Mouse (Mus musculus): ENCODE data around the gene Egfl7.

Gene Egfl7

DNA sequence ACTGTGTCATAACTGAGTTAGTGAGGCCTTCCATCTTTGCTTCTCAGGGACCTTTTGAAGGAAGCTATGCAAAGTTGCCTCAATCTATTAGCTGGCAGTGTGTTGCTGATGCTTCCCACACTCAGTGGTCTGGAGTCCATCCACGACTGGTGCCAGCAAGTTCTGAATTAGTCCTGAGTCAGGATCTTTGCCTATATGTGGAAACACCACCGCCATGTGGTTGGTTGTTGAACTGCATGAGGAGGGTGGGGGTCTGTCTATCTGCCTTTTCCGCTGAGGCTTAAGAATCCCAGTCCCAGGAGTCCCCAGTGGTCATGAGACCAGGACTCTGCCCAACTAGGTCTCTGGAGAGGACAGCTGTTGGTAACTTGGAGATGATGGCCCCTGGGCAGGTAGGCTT is 9.8 kb upstream of the Egfl7 start:
- DNase-seq (ENCODE audit: low spot score) = peak; percentile 62

DNA sequence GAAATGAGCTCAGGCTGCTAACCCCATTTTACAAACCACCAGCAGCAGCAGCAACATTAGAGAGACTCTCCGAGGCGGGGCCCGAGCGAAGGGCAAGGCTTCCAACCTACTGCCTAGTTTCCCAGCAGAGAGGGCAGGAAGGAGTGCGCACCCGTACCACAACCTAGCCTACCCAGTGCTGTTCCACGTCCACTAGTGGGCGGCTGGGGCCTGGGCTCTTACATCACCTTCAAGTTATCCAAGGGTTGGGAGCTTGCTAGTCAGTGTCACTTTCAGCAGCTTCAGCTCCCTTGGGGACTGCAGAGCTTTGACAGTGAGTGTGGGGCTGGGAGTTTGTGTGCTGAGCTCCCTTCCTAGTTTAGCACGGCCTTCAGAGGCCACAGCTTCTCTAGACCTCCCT is 8.4 kb upstream of the Egfl7 start:
- no peak for DNase-seq (ENCODE audit: low spot score)

DNA sequence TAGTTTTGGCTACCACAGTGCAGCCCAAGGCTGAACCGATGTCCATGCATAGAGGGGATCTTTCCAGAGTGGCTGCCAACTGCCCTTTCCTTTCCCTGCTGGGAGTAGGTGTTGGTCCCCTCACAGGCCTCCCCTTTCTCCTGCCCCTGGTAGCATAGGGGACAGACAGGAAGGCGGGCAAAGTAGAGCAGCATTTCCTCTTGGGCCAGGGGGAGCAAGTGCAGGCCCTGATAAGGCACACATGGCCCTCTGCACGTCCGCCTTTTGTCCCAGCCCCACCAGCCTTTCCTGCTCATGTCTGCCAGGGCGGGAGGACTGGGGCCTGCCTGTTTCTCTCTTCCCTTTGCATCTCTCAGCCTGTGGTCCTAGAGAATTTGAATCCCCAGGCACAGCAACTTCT is 8.0 kb upstream of the Egfl7 start:
- DNase-seq (ENCODE audit: low spot score) = no peak

DNA sequence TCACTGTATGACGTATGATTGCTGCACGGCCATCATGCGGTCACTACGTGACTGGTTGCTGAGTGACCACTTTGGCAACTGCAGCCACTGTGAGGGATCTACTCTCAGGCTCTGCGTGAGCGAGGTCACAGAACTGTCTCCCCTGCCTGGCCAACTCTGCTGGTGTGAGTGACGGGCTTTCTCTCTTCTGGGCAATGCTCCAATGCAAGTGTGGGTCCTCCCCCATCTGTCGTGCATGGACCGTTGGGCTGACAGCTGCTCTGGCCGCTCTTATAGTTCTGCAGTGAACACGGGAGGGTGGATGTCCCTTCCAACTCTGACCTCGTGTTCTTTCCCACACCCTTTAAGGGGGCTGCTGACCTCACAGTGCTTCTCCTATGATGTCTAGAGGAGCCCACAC is 6.4 kb upstream of the Egfl7 start:
- no peak for DNase-seq (ENCODE audit: low spot score)

DNA sequence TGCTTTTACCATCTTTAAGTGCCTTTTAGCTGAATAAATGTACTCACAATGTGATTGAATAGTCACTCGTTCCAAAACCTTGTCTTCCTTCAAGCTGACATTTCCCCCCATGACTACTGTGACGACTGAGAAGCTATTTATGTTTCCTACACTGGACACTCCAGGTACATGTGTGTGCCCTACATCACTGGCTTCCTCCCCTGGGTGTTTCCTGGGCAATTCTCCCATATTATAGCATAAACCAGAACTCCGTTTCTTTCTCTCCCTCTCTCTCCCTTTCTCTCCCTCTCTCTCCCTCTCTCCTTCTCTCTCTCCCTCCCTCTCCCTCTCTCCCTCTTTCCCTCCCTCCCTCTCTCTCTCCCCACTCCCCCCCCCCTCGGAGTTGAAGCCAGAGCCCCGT is 6.0 kb upstream of the Egfl7 start:
- no peak for DNase-seq (ENCODE audit: low spot score)

DNA sequence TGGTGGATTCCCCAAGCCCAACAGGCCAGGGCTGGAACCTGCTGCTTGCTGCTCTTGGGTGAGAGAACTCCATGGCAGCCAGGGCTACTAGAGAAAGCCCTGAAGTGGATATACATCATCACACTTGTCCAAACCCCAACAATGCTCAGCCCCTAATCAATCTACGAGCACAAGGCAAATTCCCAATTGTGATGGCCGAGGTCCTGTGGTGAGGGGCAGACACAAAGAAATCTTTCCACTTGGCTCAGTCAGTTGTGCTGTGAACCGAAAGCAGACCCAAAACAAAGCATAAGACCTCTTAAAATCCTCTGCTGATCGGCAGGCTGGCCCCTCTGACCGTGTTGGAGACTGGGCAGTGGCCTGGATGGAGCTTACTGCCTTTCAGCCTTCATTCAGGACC is 5.0 kb upstream of the Egfl7 start:
- no peak for DNase-seq (ENCODE audit: low spot score)

DNA sequence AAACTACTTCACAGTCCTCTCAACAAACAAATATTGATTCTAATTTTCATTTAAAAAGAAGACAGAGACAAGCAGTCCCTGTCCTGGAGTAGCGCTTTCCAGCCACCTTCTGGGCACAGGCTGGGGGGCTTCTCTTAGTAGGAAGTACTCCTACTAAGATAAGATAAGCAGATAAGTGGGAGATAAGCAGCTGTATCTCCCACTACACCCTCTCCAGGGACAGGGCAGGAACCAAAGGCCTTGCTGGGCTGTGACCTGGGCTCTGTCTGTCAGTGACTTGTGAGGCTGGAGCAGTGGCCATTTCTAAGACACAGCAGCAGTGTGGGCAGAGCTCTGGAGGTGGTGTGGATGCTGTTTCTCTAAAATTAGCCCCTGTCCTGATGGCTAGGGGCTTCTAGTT is 4.4 kb upstream of the Egfl7 start:
- DNase-seq (ENCODE audit: low spot score) = no peak

DNA sequence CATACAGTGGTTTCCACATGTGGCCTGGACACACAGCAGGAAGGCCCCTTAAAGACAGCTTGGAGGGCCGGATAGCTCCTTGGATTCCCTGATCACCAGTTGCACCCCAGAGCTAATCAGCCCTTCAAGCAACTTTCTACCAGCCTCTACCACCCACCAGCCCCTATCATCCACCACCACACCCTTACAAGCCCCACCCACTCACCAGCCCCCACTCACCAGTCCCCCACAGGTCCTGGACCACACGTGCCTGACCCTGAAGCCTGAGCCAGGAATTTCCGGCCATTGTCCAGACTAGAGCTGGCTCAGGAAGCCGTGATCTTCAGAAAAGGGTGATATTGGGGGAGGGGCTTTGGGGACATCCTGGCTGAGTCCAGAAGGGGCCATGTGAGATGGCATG is 3.9 kb upstream of the Egfl7 start:
- DNase-seq (ENCODE audit: low spot score) = no peak

DNA sequence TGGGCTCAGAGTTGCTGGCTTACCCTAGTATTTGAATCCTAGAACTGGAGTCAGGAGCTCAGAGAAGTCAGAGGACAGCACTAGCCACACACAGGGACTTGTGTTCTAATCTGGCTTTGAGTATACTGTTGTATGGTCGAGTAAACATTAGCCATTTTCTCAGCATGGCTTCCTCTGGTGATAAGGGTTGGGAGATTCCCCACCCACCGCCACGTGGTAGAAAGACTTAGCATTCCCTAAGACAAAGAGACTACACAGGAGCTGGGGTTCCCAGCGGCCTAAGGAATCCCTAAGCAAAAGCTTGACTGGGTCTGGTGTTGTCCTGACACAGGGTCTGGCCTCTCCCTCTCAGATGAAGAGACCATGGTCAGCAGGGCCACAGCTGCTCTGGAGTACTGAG is 3.4 kb upstream of the Egfl7 start:
- no peak for DNase-seq (ENCODE audit: low spot score)

DNA sequence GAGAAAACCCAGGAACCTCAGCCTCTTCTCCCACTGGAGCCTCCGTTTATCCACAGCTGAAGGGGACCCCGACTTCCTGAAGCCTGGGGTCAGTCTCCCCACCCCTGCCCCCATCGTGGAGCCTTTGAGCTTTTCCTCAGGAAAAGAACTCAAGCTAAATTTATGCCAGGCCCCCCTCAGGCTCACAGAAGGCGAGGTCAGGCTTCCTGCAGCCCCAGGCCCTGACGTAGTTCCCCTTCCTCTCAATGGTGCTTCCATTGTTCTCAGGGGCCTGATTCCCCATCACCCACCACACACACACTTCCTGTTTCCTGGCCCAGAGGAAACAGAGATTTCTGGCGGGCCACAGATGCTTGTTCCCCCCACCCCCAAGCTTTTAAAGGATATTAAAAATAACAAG is 1.4 kb upstream of the Egfl7 start:
- DNase-seq (ENCODE audit: low spot score) = no peak

DNA sequence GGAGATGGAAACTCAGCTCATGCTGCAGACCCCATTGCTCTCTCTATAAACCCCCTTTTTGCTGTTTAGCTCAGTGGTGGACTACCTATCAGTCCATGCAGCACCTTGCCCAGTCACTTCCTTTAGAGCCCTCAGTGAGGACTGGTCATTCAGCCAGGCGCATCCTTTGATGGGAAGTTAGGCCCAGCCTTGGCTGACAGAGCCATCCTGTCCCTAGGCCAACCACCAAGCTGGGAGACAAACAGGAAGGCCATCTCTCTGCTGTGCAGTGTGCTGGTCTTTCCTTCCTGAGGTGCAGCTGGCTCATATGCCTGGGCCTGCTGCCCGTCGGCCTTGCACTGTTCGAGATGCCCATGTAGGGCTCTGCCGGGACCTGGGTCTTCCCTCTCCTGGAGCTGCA is 937 bp downstream of the Egfl7 start:
- DNase-seq (ENCODE audit: low spot score) = no peak

DNA sequence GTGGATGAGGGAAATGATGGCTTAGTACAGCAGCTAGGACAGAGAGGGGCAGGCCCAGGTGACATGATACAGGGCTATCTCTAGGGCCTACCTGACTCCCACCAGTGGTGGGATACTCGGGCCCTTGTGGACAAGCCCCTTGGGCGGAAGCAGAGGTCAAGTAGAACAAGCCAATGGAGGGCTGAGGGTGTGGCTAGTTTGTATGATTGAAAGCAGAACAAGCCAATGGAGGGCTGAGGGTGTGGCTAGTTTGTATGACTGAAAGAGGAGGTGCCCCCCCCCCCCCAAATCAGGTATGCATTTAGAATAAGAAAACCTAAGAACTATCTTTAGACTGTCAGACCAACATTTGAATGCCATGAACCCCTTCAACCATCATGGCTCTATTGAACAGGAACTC is 2.4 kb downstream of the Egfl7 start:
- no peak for DNase-seq (ENCODE audit: low spot score)

DNA sequence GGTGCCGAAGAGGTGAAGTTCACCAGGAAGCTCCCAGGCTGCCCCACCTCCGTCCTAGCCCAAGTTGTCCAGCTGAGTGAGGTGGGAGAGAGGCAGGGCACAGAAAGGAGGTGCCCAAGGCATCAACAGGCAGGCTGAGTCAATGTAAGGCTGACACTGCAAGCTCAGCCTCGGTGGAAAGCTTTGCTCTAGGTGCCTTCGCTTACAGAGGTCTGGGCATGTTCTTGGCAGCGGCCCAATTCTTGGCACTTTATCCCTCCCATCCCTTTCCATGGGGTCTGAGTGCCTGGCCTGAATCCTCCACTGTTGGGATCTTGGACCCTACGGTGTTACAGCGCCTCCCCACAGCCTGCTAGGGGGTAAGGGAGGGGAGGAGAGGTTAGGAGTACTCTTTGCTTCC is 2.9 kb downstream of the Egfl7 start:
- DNase-seq (ENCODE audit: low spot score) = no peak

DNA sequence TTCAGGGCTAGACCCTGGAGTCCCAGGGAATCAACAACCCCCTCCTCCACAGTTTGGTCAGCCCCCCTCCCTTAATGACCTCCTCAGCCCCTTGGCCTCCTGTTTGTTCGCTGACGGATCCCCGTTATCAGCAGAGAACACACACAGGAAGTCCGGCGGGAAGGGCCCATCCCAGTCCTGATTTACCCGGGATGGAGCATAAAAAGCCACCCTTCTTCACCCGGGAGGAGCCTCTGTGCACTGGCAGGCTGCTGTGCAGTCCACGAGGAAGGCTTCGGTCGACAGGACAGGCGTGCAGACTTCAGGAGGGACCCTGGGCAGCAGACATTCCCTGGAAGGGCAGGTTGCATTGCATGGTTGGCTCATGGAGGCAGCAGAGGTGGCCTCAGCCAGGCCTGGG is 3.8 kb downstream of the Egfl7 start:
- no peak for DNase-seq (ENCODE audit: low spot score)

DNA sequence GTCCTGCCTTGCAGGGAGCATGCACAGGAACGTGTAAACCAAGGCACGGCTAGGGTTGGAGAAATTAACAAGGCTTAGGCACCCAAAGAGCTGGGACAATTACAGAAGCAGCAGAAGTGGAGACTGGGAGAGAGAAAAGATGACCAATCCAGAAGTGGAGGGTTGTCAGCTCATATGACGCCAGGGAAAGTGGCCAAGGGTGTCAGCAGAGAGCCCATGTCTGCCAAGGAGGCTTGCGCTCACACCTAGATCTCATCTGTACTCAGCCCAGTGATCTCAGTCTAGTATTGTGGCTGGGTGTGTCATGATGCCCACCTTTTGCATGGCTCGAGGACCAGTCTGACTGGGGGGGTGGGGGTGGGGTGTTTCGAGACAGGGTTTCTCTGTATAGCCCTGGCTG is 5.9 kb downstream of the Egfl7 start:
- DNase-seq (ENCODE audit: low spot score) = peak; percentile 57

DNA sequence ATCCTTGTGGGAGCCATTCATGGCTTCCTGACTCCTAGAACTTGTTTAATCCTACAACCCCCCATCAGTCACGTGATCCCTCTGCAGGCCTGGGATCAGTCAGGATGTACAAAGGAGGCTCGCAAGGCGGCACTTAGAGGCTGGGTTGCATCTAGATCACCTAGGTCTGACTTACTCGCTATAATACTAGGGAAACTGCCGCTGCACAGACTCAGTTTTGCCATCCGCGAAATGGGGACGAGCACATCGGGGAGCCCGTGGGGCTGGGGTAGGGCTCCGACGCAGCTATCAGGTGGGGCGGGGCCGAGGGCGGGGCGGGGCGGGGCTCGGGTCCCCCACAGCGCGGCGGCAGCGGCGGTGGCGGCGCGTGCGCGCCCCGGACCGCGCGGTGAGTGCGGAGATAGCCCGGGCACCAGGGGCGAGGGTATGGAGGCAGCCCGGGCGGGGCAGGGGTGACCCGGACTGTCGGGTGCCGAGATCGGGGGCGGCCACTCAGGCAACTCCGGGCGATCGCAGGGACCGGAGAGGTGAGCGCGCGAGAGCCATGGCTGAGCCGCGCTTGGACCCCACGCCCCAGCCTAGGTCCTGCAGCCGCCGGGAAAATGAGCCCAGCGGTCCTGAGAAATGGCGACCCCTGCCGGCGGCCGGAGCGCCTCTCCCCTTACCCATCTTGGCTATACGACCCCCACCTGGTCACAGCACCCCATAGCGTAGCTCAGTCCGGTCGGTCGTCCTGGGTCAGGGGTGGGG is 6.7 kb downstream of the Egfl7 start, which contains the start of gene Gm20532:
Gene Gm20532 (plus strand): TSS at position 346 of the 750 bp plus-strand sequence.
- DNase-seq (ENCODE audit: low spot score) = no peak

DNA sequence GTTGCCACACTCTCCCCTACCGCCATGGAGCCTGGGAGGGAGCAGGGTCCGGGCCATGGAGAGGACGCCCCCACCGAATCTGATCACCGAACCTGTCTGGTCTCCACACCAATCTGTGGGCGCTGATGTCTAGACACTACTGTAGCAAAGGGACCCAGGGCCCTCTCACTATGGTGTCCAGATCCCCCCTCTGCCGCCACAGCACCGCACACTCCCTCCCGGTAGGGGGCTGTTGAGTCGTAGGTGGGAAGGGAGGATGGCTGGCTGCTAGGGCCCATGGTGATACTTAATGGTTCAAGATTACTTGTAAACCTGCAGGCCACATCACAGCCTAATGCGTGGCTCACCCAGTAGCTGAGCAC is 7.2 kb downstream of the Egfl7 start:
- DNase-seq (ENCODE audit: low spot score) = no peak

DNA sequence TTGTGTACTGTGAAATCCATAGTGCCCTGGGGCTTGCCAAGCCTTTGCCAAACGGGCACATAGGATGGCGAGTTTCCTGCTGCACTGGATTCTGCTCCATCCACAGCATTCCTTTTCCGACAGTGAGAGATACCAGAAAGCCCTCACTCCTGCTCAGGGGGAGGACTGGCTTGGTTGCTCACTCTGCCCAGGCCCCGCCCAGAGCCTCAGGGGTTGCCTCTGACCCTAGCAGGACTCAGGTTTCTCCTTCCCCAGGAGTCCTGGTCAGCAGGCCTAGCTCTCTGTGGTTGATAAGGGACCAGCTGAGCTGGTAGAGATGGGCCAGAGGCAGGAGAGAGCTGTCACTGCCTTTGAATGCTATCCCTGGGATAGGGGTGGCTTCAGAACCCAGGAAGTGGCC is 8.8 kb downstream of the Egfl7 start:
- DNase-seq (ENCODE audit: low spot score) = peak; percentile 41

DNA sequence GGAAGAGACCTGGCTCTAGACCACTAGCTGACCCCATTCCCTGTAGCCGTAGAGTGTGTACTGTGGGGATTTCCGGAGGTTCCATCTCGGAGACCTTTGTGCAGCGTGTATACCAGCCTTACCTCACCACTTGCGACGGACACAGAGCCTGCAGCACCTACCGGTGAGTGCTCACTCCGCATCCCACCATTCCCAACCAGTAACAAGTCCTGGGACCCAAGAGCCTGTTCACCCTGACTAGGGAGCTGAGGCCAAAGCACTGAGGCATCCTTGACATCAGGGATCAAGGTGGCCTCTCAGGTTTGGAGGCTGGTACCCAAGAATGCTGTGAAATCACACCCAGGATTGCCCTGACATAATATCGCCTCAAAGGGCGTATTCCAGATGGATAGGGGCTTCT is 9.5 kb downstream of the Egfl7 start:
- DNase-seq (ENCODE audit: low spot score) = peak; percentile 21

DNA sequence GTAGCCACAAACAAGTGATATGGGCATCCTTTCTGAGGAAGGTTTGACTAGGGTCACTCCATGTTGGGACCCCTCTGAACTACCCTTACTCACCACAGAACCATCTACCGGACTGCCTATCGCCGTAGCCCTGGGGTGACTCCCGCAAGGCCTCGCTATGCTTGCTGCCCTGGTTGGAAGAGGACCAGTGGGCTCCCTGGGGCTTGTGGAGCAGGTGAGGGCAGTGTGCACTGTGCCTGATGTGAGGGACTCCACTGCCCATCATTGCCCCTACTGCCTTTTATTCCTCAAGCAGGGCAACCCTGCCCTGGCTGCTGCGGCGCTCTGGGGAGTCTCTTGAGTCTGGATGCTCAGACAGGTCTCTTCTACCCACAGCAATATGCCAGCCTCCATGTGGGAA is 10.5 kb downstream of the Egfl7 start:
- DNase-seq (ENCODE audit: low spot score) = no peak

DNA sequence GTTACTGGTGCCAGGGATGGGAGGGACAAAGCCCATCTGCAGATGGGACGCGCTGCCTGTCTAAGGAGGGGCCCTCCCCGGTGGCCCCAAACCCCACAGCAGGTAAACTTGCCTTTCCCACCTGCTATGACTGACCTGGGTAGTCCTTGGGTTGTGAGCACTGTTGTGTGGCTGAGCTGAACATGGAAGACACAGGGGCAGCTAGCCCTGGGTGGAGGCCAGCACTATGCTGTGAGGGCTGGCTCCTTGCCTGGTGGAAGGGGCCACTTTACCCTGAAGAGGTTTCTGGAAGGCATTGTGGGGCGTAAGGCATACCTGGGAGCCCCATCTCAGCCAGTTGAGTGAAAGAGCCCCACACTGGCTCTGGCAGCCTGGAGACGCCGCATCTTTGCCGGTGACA is 11.1 kb downstream of the Egfl7 start:
- DNase-seq (ENCODE audit: low spot score) = peak; percentile 55

DNA sequence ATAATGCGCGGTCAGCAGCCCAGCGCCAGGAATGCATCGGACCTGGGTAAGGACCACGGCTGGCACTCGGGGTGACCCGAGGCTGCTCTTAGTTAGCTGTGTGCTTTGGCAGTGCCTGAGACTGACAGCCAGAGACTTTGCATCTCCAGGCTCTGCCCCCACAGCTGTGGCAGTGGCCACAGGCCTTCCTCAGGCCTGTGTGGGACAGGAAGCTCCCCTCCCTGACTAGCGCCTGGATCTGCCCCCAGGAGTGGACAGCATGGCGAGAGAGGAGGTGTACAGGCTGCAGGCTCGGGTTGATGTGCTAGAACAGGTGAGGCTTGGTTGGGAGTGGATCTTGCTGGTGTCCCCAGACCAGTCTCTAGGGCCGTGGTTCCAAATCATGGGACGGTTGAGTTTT is 11.6 kb downstream of the Egfl7 start:
- peak; percentile 64 for DNase-seq (ENCODE audit: low spot score)

DNA sequence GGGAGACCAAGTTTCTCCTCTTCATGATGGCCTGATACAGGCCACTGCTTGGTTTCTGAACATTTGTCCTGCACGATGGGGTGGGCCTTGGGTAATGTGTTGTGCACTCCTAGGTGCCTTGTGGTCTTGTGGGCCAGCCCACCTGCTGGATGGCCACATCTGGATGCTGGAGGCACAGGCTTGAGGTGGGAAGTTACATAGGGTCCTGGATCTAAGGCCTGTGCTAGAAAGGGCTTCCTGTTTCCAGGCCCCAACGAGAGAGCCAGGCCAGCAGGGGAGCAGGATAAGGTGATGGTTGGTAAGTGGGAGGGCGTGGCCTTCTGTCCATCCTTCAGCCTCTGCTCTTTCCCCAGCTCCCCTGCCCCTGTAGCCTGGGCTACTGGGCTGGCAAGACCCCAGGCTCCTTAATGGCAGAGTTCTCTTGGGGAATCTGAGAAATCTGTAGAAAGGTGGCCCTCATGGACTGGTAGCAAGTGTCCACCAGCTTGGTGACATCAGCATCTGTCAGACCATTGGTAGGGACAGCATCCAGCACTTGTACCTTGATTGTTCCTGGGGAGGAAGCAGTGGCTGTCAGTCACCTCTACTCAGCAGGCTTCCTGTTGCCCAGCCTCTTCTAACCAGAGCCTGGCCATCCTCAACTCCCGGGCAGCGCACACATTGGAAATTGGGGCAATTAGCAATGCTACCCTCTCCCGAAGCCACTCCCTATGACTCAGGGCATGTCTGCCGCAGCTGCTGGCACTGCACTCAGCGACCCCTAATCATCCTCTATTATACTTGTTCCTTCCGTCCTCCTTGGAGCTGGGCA is 13.6 kb downstream of the Egfl7 start:
- no peak for DNase-seq (ENCODE audit: low spot score)

DNA sequence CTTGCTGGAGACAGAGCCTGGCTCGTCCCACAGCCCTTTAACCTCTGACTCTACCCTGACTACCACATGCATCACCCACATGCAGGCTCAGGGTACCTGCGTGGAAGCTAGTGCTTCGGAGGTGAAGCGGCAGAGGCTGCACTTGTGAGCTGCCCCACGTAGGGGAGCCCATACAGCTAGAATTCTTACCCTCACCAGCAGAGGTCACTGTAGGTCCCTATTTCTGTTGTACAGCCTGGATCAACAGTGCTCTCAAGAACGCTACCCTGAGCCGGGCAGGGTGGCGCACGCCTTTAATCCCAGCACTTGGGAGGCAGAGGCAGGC is 14.2 kb downstream of the Egfl7 start:
- DNase-seq (ENCODE audit: low spot score) = peak; percentile 66
